Mouse (Mus musculus): ENCODE measurements around the gene Pigg. TPM values are rescaled to one million over a fixed set of nuclear protein-coding genes. Genes with fewer than 3 reads are reported as not detected.

Gene Pigg
- polyA plus RNA-seq, 1 experiment from 2014 or later = 3.9 TPM

DNA sequence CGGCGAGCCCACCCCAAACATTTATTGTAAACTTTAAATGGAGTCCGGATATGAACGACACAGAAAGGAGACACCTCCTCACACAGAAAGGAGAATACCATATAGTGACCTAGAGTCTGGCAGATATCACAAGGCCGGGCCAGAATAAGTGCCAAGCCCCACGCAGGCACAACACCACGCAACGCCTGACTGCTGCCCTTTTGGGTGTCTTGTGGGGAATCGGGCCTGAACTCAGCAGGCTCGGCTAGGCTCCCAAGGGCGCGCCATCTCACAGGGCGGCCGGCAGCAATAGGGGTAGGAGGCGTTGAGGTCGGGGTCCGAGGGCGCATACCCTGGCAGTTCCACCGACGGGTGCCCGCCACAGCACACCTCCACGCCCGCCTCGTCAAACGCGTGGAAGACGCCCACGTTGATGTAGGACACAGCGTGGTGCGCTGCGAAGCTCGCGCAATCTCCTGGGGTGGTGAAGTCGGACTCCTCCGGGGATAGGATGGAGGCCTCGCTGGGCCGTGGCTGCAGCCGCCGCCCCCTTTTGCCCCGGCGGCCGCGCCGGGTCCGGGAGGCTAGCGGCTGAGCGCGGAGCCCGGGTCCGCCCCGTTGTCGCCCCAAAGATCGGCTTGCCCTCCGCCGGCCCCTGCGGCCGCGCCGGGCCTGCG, 54.0 kb downstream of the Pigg start:
- no peak for DNase-seq (ENCODE audit: low spot score)
- no peak overlapping the region for H3K9ac ChIP-seq (ENCODE audit: low read depth, low read length)
- peak; percentile 16; the same call in 1 of the 2 replicates for ATAC-seq (replicated peaks; ENCODE audit: low FRiP score)

DNA sequence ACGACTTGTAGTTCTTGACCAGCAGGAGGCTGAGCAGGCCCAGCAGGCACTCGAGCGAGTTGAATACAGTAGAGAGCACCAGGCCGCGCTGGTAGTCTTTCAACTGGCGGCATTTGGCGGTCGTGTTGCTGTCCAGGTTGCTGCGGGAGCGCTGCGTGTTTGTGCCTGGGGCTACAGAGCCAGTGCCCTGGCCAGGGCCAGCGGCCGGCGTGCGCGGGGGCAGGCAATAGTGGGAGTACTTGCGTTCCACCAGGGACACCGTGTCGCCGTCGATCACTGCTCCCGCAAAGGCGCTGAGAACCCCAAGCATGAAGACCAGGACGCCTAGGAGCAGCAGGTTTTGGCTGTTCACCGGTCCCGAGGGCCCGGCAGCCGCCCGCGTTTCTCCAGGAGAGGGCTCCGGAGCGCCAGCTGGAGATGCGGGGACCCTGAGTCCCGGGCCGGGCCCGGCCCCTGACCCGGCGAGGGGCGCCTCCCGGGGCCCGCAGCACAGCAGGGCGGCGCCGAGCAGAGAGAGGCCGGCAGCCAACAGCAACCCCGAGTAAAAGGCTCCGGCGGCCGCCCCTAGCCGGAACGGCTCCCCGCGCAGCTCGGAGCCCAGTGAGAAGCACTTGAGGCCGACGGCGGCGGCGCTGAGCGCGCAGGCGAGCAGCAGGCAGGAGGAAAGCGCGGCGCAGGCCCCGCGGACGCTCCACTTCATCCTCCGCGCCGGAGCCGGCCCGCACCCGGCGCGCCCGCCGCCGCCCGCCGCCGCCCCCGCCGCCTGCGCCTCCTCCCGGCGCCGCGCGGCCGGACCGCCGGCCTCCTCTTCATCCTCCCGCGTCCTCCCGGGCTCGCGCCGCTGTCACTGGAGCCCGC, 54.8 kb downstream of the Pigg start:
- DNase-seq (ENCODE audit: low spot score) (peak; percentile 62), ATAC-seq (replicated peaks; ENCODE audit: low FRiP score) (peak; percentile 24; the same call in 1 of the 2 replicates)
- WGBS = under 1% methylated on average over 65 of the region's 100 CpGs
- peak overlapping the region; percentile 85 for H3K4me2 ChIP-seq
- H3K9ac ChIP-seq (ENCODE audit: low read depth, low read length) = no peak overlapping the region
- H3K4me3 ChIP-seq (ENCODE audit: low read depth, low read length) = peak overlapping the region; percentile 58
- H3K27me3 ChIP-seq (replicated peaks; ENCODE audit: control insufficient read depth, insufficient read depth, low read length) = peaks cover 93% of the 10 kb centered on the region
- H3K9me3 ChIP-seq (ENCODE audit: control insufficient read depth, low read length) = no peaks in the 10 kb centered on the region
- no peak overlapping the region for H3K27ac ChIP-seq (ENCODE audit: low read depth, low read length)
- peaks cover 17% of the 10 kb centered on the region for H3K4me1 ChIP-seq (replicated peaks; ENCODE audit: control insufficient read depth, insufficient read depth, low read length)
- no peaks in the 10 kb centered on the region for H3K36me3 ChIP-seq (ENCODE audit: control insufficient read depth, insufficient read depth, low read length)

More for the DNA sequence above, 54.0 kb downstream of the Pigg start:
- H3K36me3 ChIP-seq (ENCODE audit: control insufficient read depth, insufficient read depth, low read length) = no peaks in the 10 kb centered on the region
- H3K27me3 ChIP-seq (replicated peaks; ENCODE audit: control insufficient read depth, insufficient read depth, low read length) = peaks cover 89% of the 10 kb centered on the region
- WGBS = 5% methylated on average over 60 of the region's 60 CpGs
- H3K4me3 ChIP-seq (ENCODE audit: low read depth, low read length) = peak overlapping the region; percentile 58
- no peaks in the 10 kb centered on the region for H3K9me3 ChIP-seq (ENCODE audit: control insufficient read depth, low read length)
- no peak overlapping the region for H3K27ac ChIP-seq (ENCODE audit: low read depth, low read length)
- peak overlapping the region; percentile 85 for H3K4me2 ChIP-seq
- peaks cover 17% of the 10 kb centered on the region for H3K4me1 ChIP-seq (replicated peaks; ENCODE audit: control insufficient read depth, insufficient read depth, low read length)

DNA sequence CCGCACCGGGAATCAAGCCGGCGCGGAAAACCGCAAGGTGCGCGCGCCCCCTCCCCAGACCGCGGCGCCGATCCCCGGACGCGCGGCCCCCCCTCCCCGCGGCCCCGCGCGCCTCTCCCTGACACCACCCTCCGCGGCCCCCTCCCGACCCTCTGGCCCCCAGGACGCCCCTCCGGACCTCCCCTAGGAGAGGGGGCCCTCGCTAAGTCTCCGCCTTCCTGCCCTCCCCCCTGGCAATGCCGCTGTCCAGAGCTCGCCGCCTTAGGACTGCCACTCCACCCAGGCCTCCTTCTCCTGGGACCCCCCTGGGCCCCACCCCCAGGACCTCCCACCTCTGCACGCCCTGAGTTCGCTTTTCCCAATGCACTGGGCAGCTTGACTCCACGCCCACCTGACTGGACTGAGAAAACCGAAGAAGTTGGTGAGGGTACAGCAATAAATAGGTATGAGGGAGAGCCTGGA, 55.5 kb downstream of the Pigg start, which contains the start of gene Gm42517:
TSS of gene Gm42517 (minus strand) at position 52 of the 462 bp plus-strand sequence.
- no peak within 1 kb of the TSS for H3K27ac ChIP-seq (ENCODE audit: low read depth, low read length)
- H3K9me3 ChIP-seq (ENCODE audit: control insufficient read depth, low read length) = no peaks in the 10 kb centered on the region
- H3K4me1 ChIP-seq (replicated peaks; ENCODE audit: control insufficient read depth, insufficient read depth, low read length) = peaks cover 17% of the 10 kb centered on the region
- ATAC-seq (replicated peaks; ENCODE audit: low FRiP score) (peak; percentile 24; the same call in 1 of the 2 replicates), DNase-seq (ENCODE audit: low spot score) (no peak)
- H3K27me3 ChIP-seq (replicated peaks; ENCODE audit: control insufficient read depth, insufficient read depth, low read length) = peaks cover 96% of the 10 kb centered on the region
- no peaks in the 10 kb centered on the region for H3K36me3 ChIP-seq (ENCODE audit: control insufficient read depth, insufficient read depth, low read length)
- peak within 1 kb of the TSS; percentile 85 for H3K4me2 ChIP-seq
- H3K4me3 ChIP-seq (ENCODE audit: low read depth, low read length) = peak within 1 kb of the TSS; percentile 58
- no peak within 1 kb of the TSS for H3K9ac ChIP-seq (ENCODE audit: low read depth, low read length)
- WGBS = 2% methylated on average over 14 of the region's 36 CpGs

DNA sequence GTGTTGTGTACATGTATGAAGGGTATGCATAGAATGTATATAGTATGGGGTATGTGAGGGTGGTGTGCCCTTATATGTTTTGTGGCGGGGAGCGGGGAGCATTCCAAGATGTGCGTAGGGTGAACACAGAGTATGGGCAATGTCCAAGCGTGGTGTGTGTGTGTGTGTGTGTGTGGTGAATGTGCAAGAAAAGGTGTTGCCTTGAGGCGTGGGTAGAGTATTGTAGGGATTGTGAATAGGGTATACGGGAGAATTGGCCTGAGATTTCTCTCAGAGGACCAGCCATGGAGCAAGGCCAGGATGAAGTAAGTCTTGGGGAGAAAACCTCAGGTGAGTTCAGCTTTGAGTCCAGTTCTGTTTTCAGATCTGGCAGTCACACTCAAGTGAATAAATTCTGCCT, 56.0 kb downstream of the Pigg start:
- peaks cover 96% of the 10 kb centered on the region for H3K27me3 ChIP-seq (replicated peaks; ENCODE audit: control insufficient read depth, insufficient read depth, low read length)
- peak overlapping the region; percentile 43 for H3K4me3 ChIP-seq (ENCODE audit: low read depth, low read length)
- H3K4me2 ChIP-seq = peak overlapping the region; percentile 65
- H3K9me3 ChIP-seq (ENCODE audit: control insufficient read depth, low read length) = no peaks in the 10 kb centered on the region
- 9% methylated on average over 6 of the region's 6 CpGs for WGBS
- DNase-seq (ENCODE audit: low spot score) = no peak
- ATAC-seq (replicated peaks; ENCODE audit: low FRiP score) = 0 out of 2 replicates have a peak, but pooled peaks have one; percentile 14
- no peak overlapping the region for H3K9ac ChIP-seq (ENCODE audit: low read depth, low read length)
- peaks cover 17% of the 10 kb centered on the region for H3K4me1 ChIP-seq (replicated peaks; ENCODE audit: control insufficient read depth, insufficient read depth, low read length)
- no peak overlapping the region for H3K27ac ChIP-seq (ENCODE audit: low read depth, low read length)
- H3K36me3 ChIP-seq (ENCODE audit: control insufficient read depth, insufficient read depth, low read length) = no peaks in the 10 kb centered on the region

DNA sequence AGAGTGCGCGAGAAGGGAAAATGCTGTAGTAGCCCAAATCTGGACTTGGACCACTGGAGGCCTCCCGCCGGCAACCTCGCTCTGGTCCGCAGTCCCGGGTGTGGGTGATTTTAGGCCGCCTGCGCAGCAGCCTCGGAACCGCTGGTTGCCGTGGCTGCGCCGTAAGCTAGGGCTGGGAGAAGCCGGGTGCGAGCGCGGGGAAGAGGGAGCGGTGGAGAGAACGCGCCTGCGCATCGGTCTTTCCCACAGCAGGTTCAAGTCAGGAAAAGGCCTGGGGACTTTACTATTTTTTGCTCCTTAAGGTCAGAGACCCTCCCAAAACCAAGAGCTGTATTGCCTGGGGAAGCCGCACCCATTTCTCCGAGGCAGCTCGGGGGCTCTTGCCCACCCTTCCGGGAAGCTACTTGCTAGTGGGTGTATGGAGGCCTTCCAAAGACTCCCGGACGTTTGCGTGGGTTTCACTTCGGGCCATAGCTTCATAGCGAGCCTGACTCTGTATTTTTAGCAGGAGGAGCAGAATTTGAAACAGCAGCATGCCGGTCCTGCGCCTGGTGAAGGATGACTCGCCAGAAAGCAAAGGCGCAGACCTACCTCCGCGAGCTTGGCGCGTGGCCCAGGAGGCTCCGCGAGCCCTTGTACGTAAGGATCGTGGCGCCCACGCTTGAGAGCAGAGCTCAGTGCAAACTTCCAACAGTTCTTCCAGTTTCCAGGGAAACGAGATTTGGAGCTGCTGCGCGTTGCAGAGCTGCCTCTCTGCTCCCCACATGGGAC, 56.6 kb downstream of the Pigg start:
- Histone ChIP-seq H3K36me3 (ENCODE audit: control insufficient read depth, insufficient read depth, low read length) (no peaks in the 10 kb centered on the region), H3K9ac (ENCODE audit: low read depth, low read length) (no peak overlapping the region), H3K4me3 (ENCODE audit: low read depth, low read length) (peak overlapping the region; percentile 43), H3K27ac (ENCODE audit: low read depth, low read length) (no peak overlapping the region), H3K9me3 (ENCODE audit: control insufficient read depth, low read length) (no peaks in the 10 kb centered on the region), H3K27me3 (replicated peaks; ENCODE audit: control insufficient read depth, insufficient read depth, low read length) (peaks cover 93% of the 10 kb centered on the region), H3K4me2 (peak overlapping the region; percentile 65), H3K4me1 (replicated peaks; ENCODE audit: control insufficient read depth, insufficient read depth, low read length) (peaks cover 17% of the 10 kb centered on the region)
- WGBS = 2% methylated on average over 49 of the region's 49 CpGs
- peak; percentile 48 for DNase-seq (ENCODE audit: low spot score)
- no peak for ATAC-seq (replicated peaks; ENCODE audit: low FRiP score)

DNA sequence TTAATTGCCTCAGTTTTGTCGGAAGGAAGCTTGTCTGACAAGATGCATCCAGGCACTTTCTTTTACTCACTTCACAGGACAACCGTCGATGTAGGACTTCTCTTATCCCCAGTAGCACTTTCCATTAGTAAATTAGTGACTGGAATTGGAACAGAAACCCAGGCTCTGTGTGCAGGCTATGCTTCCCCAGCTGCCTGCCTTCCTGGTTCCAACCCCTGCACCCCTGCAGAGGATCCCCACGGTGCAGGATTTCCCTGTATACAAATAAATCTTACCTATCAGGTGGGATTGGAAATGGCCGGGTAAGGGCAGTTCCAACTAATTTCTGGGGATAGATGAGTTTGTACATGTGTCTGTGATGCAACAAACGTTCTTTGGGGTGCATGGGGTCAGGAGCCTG, 57.6 kb downstream of the Pigg start:
- no peaks in the 10 kb centered on the region for H3K9me3 ChIP-seq (ENCODE audit: control insufficient read depth, low read length)
- H3K36me3 ChIP-seq (ENCODE audit: control insufficient read depth, insufficient read depth, low read length) = no peaks in the 10 kb centered on the region
- DNase-seq (ENCODE audit: low spot score) = no peak
- ATAC-seq (replicated peaks; ENCODE audit: low FRiP score) = no peak
- H3K9ac ChIP-seq (ENCODE audit: low read depth, low read length) = no peak overlapping the region
- H3K4me2 ChIP-seq = no peak overlapping the region
- H3K27me3 ChIP-seq (replicated peaks; ENCODE audit: control insufficient read depth, insufficient read depth, low read length) = peaks cover 84% of the 10 kb centered on the region
- WGBS = 4% methylated on average over 6 of the region's 6 CpGs
- no peak overlapping the region for H3K4me3 ChIP-seq (ENCODE audit: low read depth, low read length)
- H3K4me1 ChIP-seq (replicated peaks; ENCODE audit: control insufficient read depth, insufficient read depth, low read length) = peaks cover 17% of the 10 kb centered on the region
- no peak overlapping the region for H3K27ac ChIP-seq (ENCODE audit: low read depth, low read length)

DNA sequence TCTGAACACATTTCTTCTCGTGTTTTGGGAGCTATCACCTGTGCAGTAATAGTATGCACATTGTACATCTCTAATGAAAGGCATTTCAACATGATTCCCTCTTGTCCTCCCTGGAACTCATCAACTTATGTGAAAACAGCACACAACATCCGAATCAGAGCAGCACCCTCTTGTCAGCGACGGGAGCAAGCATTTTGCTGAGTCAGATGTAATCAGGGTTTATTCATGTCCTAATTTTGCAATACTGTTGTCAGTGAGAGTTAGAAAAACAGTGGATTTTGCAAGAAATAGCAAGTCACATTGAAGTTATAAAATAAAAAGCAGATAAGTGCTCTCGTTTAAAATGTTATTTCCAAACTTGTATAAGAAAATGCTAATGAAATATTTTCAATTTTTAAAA, 61.7 kb downstream of the Pigg start:
- Histone ChIP-seq H3K4me1 (replicated peaks; ENCODE audit: control insufficient read depth, insufficient read depth, low read length) (peaks cover under 1% of the 10 kb centered on the region; the same call in 1 of the 2 replicates), H3K9ac (ENCODE audit: low read depth, low read length) (no peak overlapping the region), H3K27ac (ENCODE audit: low read depth, low read length) (no peak overlapping the region), H3K4me2 (no peak overlapping the region), H3K4me3 (ENCODE audit: low read depth, low read length) (no peak overlapping the region), H3K36me3 (ENCODE audit: control insufficient read depth, insufficient read depth, low read length) (no peaks in the 10 kb centered on the region), H3K9me3 (ENCODE audit: control insufficient read depth, low read length) (no peaks in the 10 kb centered on the region), H3K27me3 (replicated peaks; ENCODE audit: control insufficient read depth, insufficient read depth, low read length) (peaks cover 47% of the 10 kb centered on the region)
- ATAC-seq (replicated peaks; ENCODE audit: low FRiP score) (no peak), DNase-seq (ENCODE audit: low spot score) (no peak)
- 74% methylated on average over 5 of the region's 5 CpGs for WGBS

DNA sequence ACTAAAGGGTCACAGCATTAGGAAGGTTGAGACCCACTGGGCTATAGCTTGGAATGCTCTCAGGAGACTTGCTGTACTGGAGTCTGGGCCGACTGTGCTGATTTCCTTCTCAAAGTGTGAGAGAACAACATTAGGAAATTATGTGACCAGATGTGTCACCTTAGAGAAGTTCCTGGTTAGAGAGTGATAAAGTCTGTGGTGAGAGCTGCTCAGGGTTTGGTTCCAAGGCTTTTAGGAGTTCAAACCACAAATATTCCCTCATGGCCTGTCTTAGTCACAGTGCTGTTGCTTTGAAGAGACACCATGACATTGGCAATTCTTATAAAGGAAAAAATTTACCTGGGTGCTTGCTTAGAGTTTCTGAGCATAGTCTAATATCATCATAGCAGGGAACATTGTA, 63.6 kb downstream of the Pigg start:
- H3K27me3 ChIP-seq (replicated peaks; ENCODE audit: control insufficient read depth, insufficient read depth, low read length) = peaks cover 27% of the 10 kb centered on the region
- no peaks in the 10 kb centered on the region for H3K4me1 ChIP-seq (replicated peaks; ENCODE audit: control insufficient read depth, insufficient read depth, low read length)
- no peak overlapping the region for H3K27ac ChIP-seq (ENCODE audit: low read depth, low read length)
- no peaks in the 10 kb centered on the region for H3K9me3 ChIP-seq (ENCODE audit: control insufficient read depth, low read length)
- H3K4me3 ChIP-seq (ENCODE audit: low read depth, low read length) = no peak overlapping the region
- no peak for ATAC-seq (replicated peaks; ENCODE audit: low FRiP score)
- no peak overlapping the region for H3K4me2 ChIP-seq
- no peak overlapping the region for H3K9ac ChIP-seq (ENCODE audit: low read depth, low read length)
- DNase-seq (ENCODE audit: low spot score) = no peak
- no peaks in the 10 kb centered on the region for H3K36me3 ChIP-seq (ENCODE audit: control insufficient read depth, insufficient read depth, low read length)
- 33% methylated on average over 1 of the region's 1 CpGs for WGBS

All from liver, embryonic 11.5 days (tissue).